In the genomic region with DNA sequence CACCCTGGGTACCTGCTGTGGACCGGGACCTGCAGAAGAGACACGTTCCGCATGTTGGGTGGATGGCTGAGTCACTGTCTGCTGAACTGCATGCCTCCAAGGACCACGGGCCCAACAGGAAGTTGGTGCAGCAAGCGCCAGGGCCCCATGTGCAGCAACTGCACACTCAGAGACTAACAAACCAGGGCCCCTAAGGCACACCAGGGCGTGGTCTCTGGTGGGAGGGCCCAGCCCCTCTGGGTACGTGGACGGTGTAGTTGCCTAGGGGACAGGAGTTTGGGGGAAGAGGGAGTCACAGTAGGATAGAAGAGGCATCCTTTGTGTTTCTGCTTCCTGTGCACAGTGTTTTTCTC, we compare ENCODE assay signal across 8 mouse cellular contexts. TPM values are rescaled to one million over a fixed set of nuclear protein-coding genes. Genes with fewer than 3 reads are reported as not detected.
DNase-seq lines count a peak whose midpoint lies in the region; ATAC-seq and TF ChIP-seq lines count a peak whose summit lies in the region.

No protein-coding gene starts in this region.

- H3K27me3 ChIP-seq in stomach, embryonic 15.5 days (replicated peaks) = no peaks in the 10 kb centered on the region
- no peaks in the 10 kb centered on the region for H3K27me3 ChIP-seq in stomach, postnatal 0 days (ENCODE audit: control insufficient read depth, insufficient read depth, low read length)

- H3K9me3 ChIP-seq in stomach, embryonic 15.5 days = no peaks in the 10 kb centered on the region
- H3K9me3 ChIP-seq in stomach, postnatal 0 days (ENCODE audit: control insufficient read depth, low read length) = no peaks in the 10 kb centered on the region

- intact Hi-C loops in left cerebral cortex, postnatal 14 days (cut with DNase I) = no loop called here

- 60% methylated on average over 8 of the region's 8 CpGs for WGBS in stomach, embryonic 15.5 days
- WGBS in stomach, postnatal 0 days = 48% methylated on average over 8 of the region's 8 CpGs

- H3K36me3 ChIP-seq in stomach, embryonic 15.5 days = no peaks in the 10 kb centered on the region
- H3K36me3 ChIP-seq in stomach, postnatal 0 days (ENCODE audit: control insufficient read depth, insufficient read depth, low read length) = no peaks in the 10 kb centered on the region

- H3K9ac ChIP-seq in stomach, embryonic 15.5 days = no peak overlapping the region
- no peak overlapping the region for H3K9ac ChIP-seq in stomach, postnatal 0 days (ENCODE audit: low read length)

- no peaks in the 10 kb centered on the region for H3K4me1 ChIP-seq in stomach, embryonic 15.5 days
- no peaks in the 10 kb centered on the region for H3K4me1 ChIP-seq in stomach, postnatal 0 days (replicated peaks; ENCODE audit: control insufficient read depth, insufficient read depth)

- no peak overlapping the region for H3K4me3 ChIP-seq in stomach, embryonic 15.5 days (replicated peaks)
- no peak overlapping the region for H3K4me3 ChIP-seq in stomach, postnatal 0 days (ENCODE audit: low read depth, low read length)

- no peak for TF ChIP-seq EP300 in stomach, postnatal 0 days (optimal IDR thresholded peaks at IDR 0.05)

- H3K27ac ChIP-seq in stomach, embryonic 15.5 days = no peak overlapping the region
- no peak overlapping the region for H3K27ac ChIP-seq in stomach, postnatal 0 days (replicated peaks)

- DNase-seq in stomach, postnatal 0 days (ENCODE audit: low spot score) = no peak
- DNase-seq in induced T-regulatory cell, adult 2 months (ENCODE audit: low read depth) = peak; percentile 87
- peak; percentile 83 for DNase-seq in thymus, postnatal 4 days
- no peak for DNase-seq in urinary bladder, postnatal 10 days (ENCODE audit: low spot score)
- no peak for DNase-seq in kidney, adult 18-20 months
- DNase-seq in left cerebral cortex, postnatal 14 days (ENCODE audit: low spot score in 2 of 2) = no peak

- ATAC-seq in stomach, embryonic 15.5 days (ENCODE audit: insufficient read depth, low FRiP score, low read depth) = peak; percentile 31; the same call in 1 of the 2 replicates
- ATAC-seq in stomach, postnatal 0 days (ENCODE audit: low FRiP score, low TSS enrichment) = no peak
- ATAC-seq in megakaryocyte-erythroid progenitor cell, adult 5-6 weeks (replicated peaks; ENCODE audit: low FRiP score, low TSS enrichment, poor library complexity, severe bottlenecking) = peak; percentile 83

- H3K4me2 ChIP-seq in stomach, embryonic 15.5 days = no peak overlapping the region
- no peak overlapping the region for H3K4me2 ChIP-seq in stomach, postnatal 0 days (replicated peaks; ENCODE audit: low read depth)

- TF ChIP-seq CTCF in stomach, postnatal 0 days (IDR thresholded peaks at IDR 0.05; ENCODE audit: low read depth) = no peak

RNA-seq across cellular contexts. Expression of a gene that starts 27.9 kb away (rescaled TPM):
- polyA plus RNA-seq in stomach, embryonic 15.5 days (2015; fragmentation: Nextera tagmentation; extraction: Ambion mirVana) = 1.9 and 2.2 TPM in 2 replicates
- polyA plus RNA-seq in stomach, postnatal 0 days (2015; fragmentation: Nextera tagmentation; extraction: Ambion mirVana) = 0.48 and 0.58 TPM in 2 replicates
- total RNA-seq in megakaryocyte-erythroid progenitor cell, adult 5-6 weeks (2014; fragmentation: Nextera tagmentation) = 0.61 TPM in 1 of 2 replicates, not detected in the other
- total RNA-seq in megakaryocyte-erythroid progenitor cell, adult 5-6 weeks (2017) = 0.19 TPM in 1 of 2 replicates, not detected in the other
- total RNA-seq in left cerebral cortex, postnatal 14 days (2021) = 10 to 100 TPM; 18.7 to 19.9 TPM

RNA-seq across cellular contexts. Expression of a gene that starts 29.0 kb away (rescaled TPM):
- polyA plus RNA-seq in stomach, embryonic 15.5 days (2015; fragmentation: Nextera tagmentation; extraction: Ambion mirVana) = 5.0 and 5.2 TPM in 2 replicates
- polyA plus RNA-seq in stomach, postnatal 0 days (2015; fragmentation: Nextera tagmentation; extraction: Ambion mirVana) = 1.2 and 1.3 TPM in 2 replicates
- total RNA-seq in megakaryocyte-erythroid progenitor cell, adult 5-6 weeks (2014; fragmentation: Nextera tagmentation) = 42.5 and 57.5 TPM in 2 replicates
- total RNA-seq in megakaryocyte-erythroid progenitor cell, adult 5-6 weeks (2017) = 59.7 and 75.3 TPM in 2 replicates
- total RNA-seq in left cerebral cortex, postnatal 14 days (2021) = 100 to 1,000 TPM; 216 to 228 TPM

Comparison
In these comparisons a context has a peak if more than half of its experiments do, and no peak if none do; other contexts are left out.
1. DNase-seq: peak in induced T-regulatory cell, adult 2 months (single experiment) and thymus, postnatal 4 days (single experiment); none in stomach, postnatal 0 days (single experiment), urinary bladder, postnatal 10 days (single experiment), kidney, adult 18-20 months (single experiment) and left cerebral cortex, postnatal 14 days (0 of 2).
2. RNA of a gene that starts 27.9 kb away (total RNA-seq): 18.7 to 19.9 TPM in left cerebral cortex, postnatal 14 days; 0.19 to 0.61 TPM in megakaryocyte-erythroid progenitor cell, adult 5-6 weeks; every median in the first group is over 10 times any median in the second.